Mouse (Mus musculus) spleen, adult 18-20 months (tissue): ENCODE measurements around the gene Magi2.
"Not testable (repeated sequence)": the region's sequence is repeated elsewhere in the genome, so short reads cannot be mapped to it uniquely, and the experiment has no call there.

Experiments
- DNase-seq, 2 experiments: peaks; one replicate each; pipeline ENCODE4 v3.0.0; 2022; ENCODE audit warnings: mixed read lengths in 2 of 2

Gene Magi2

GRCm38 (mm10) chr5:19462541-19462940 lies 235.7 kb downstream of the Magi2 start:
- DNase-seq, result no peak

DNA sequence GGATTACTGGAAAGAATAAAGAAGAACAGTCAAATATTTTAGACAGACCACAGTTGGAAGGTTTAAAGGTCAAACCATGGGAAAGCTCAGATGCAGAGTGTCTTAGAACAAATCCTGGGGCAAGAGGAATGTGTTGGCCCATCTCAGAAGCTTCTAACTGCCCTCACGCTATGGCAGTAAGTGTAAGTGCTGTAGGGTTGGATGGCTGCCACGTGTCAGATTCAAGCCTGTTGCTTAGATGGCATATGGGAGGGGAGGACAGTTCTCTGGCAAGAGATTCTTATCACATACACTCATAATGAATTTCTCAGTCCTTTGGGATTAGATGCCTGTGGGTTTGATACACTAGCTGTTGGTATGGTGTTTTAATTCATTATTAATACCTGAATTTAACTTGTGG lies 238.5 kb downstream of the Magi2 start:
- no peak for DNase-seq

- DNase-seq, result no peak
Measured at GRCm38 (mm10) chr5:19472851-19473439, 246.1 kb downstream of the Magi2 start.

- DNase-seq, result no peak
Measured at GRCm38 (mm10) chr5:19482981-19483380, 256.1 kb downstream of the Magi2 start.

GRCm38 (mm10) chr5:19487947-19488346 lies 261.1 kb downstream of the Magi2 start:
- DNase-seq, result no peak

DNA sequence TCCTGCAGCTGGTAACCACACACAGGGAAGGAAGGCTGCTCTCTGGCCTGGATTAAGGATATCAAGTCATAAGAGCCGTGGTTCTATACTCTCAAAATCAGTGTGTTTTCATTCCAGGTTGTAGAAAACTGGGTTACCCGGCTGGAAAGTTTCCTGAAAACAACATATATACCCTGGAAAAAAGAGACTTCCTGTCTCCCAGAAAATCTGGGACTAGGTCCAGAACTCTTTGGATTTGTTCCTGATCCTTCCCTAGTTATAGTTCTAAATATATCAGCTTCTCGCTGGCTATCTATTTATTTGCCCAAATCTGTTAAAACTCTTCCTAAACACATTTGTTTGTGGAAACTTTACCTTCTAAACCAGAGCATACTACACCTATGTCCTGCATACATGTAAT lies 274.2 kb downstream of the Magi2 start:
- no peak for DNase-seq

GRCm38 (mm10) chr5:19522168-19522567 lies 295.3 kb downstream of the Magi2 start:
- DNase-seq, result no peak

GRCm38 (mm10) chr5:19539348-19539747 lies 312.5 kb downstream of the Magi2 start:
- DNase-seq, result no peak

- no peak for DNase-seq
Measured at GRCm38 (mm10) chr5:19546424-19546823, 319.6 kb downstream of the Magi2 start.

DNA sequence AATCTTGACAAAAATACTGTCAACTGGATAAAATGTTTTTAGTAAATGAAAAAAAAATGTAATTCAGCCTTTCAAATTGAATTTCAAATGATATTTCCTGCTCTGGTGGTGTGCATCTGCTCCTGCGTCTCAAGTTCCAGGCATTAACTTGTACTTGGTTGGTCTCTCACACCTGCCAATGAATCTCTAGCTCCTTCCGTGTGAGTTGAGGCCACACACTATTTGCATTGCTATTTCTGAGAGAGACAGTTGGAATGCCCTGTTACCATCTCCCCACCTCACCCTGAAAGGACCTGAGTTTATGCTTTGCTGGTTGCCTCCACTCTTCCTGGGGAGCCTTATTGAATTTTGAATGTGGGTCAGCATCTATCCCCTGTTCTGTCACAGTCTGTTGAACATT lies 320.1 kb downstream of the Magi2 start:
- DNase-seq, result no peak

DNA sequence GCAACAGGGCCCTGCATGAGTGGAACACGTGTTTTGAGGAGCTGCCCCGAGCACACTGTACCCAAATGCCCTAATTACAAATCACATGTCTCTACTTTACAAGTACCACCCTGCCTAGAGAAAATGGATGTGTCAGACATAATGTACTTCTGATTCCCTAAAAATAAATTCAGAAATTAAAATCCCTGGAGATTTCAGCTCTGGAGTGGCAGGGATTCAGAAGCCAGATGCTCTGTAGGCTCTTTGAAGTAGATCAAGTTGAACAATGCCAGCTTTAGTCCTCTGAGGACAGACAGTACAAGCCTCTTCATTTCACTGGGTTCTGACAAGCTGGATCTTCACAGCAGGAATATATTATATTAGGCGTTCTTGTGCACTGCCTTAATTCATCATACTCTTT lies 326.7 kb downstream of the Magi2 start:
- DNase-seq, result no peak

DNA sequence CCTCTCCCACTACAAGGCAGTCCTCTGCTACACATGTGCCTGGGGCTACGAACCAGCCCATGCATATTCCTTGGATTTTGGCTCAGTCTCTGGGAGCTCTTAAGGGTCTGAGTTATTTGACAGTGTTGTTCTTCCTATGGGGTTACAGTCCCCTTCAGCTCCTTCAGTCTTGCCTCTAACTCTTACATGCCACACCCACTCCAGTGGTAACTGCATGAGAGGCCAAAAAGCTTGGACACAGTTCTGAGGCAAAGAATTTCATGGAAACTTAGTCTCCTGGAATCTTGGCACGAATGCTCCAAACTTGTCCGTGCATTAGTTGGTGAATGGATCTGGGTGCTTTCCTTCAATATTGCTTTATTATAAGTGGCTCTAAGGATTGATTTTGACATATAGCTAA lies 338.8 kb downstream of the Magi2 start:
- no peak for DNase-seq

DNA sequence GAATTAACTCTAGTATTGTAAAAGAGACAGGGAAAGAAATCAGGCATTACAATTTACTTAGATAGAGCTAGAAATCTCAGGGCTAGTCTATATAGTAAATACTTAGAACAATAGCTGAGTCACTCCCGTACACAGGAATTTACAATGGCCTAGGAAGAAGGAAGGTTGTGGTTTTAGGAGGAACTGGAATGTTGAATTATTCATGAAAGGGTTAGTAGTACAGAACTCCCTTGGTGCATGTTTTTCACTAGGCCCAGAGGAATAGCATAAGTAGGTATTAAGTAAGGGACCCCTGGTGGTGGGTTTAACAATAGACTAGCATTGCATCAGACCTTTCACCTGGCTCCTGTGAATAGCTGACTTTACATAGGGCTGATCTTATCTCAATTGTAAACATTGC lies 339.3 kb downstream of the Magi2 start:
- not testable (repeated sequence) for DNase-seq

GRCm38 (mm10) chr5:19607700-19608099 lies 380.9 kb downstream of the Magi2 start:
- no peak for DNase-seq

DNA sequence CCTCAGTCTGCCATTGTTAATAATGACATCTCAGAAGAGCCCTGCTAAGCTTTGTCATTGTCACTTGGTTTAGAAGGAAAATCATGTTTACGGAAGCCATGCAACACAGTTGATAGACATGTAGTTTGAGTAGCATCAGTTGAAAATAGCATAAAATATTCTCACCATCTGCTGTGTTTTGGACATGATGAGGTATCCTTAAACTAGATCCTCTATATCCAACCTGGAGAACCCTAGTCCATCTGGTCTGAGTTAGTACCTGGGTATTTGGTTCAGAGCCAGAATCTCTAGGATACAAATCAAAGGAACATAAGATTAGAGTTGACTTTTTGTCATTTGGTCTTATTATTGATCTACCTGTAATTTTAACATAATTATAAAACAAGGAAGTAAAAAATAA lies 385.0 kb downstream of the Magi2 start:
- DNase-seq, result no peak

- DNase-seq, result no peak
Measured at GRCm38 (mm10) chr5:19621678-19622077, 394.8 kb downstream of the Magi2 start.

GRCm38 (mm10) chr5:19633976-19634375 lies 407.1 kb downstream of the Magi2 start:
- no peak for DNase-seq

DNA sequence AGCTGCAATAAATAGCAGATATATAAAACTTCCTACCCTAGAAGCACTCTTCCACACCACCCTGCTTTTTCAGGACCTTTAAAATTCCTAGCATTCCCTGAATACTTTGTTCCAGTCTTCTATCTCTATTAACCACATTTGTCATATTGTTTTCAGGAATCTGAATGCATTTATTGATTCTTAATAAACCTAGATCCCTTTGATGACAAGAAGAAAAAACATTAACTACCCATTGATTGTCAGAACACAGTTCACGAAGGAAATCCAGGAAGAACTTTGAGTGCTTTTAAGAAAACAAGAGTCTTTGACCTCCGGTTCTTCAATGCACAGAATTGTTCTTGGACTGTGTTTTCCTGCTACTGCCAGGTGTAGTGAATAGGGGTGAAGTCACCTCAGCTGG lies 411.0 kb downstream of the Magi2 start:
- no peak for DNase-seq

DNA sequence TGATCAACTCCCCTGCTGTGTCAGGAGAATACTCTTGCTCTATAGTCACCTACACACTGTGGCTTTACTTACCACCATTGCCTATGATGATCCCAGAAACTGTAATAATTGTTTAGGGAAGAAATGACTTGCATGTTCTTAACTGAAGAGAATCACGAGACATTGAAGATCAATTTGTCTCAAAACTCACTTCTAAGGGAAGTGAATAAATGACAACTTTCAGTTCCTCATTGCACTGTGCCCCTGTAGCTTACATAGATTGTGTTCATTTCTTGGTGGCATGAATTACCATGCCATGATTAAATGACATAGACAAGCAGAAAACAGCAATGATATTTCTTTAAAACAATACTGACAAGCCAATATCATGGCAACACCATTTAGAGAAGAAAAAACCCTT lies 429.1 kb downstream of the Magi2 start:
- no peak for DNase-seq

- DNase-seq, result no peak
Measured at GRCm38 (mm10) chr5:19666416-19666815, 439.6 kb downstream of the Magi2 start.

DNA sequence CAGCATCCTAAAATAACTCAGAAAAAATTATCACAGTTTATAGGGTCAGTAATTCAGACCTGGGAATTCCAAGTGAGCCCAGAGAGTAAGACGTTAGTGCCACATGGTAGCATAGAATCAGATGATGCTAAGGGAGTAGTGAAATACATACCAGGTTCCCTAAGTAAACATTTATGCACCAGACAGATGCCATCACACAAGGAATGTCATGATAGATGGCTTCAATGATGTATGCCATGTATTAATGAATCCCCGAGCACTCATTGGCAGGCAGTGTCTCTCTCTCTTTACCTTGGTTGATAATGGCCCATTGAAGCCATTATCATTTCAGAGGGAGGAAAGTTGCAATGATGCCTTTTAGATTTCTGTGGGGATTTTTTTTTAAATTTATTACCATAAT lies 490.5 kb downstream of the Magi2 start:
- no peak for DNase-seq

- no peak for DNase-seq
Measured at GRCm38 (mm10) chr5:19726277-19726676, 499.4 kb downstream of the Magi2 start.

- no peak for DNase-seq
Measured at GRCm38 (mm10) chr5:19745376-19745775, 518.5 kb downstream of the Magi2 start.

DNA sequence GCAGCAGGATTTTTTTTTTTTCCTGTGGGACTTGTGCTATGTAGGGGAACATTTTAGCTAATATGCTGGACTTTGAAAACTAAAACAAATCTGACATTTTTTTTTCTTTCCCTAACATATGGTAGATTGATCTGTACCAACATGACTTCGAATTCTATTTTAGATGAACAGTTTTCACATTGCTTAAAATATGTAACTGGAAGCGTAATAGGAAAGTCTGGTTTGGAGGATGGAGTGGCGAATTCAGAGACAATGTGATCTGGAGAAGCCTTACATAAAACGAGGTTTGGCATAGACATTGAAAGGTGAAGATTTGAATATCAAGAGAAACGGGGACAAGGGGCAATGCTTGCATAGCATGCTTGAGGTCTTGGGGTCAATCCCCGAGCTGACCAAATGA lies 519.1 kb downstream of the Magi2 start:
- no peak for DNase-seq

GRCm38 (mm10) chr5:19746865-19747514 lies 520.2 kb downstream of the Magi2 start:
- no peak for DNase-seq
